Mouse (Mus musculus): ENCODE data around the gene Pde10a.

Gene Pde10a

GRCm38 (mm10) chr17:8977271-8977670 is 452.1 kb downstream of the Pde10a start:
- DNase-seq: no peak

DNA sequence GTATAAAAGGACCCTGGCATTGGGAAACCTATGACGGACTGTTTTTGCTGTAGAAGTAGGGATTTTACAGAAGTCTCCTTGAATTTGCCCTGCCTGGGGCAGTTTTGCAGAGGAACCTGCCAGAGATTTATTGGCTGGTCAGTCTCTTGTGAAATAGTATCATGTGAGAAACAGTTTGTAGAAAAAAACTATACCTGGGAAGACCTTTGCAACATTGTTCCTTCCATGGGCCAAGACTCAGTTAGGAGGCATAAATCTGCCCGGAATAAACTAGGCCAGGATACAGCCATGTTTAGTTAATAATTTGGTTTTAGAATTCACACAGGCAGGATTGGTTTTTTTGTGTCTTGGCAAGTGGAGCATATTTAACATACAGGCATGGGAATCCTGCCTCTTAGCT is 458.4 kb downstream of the Pde10a start:
- DNase-seq: no peak

DNA sequence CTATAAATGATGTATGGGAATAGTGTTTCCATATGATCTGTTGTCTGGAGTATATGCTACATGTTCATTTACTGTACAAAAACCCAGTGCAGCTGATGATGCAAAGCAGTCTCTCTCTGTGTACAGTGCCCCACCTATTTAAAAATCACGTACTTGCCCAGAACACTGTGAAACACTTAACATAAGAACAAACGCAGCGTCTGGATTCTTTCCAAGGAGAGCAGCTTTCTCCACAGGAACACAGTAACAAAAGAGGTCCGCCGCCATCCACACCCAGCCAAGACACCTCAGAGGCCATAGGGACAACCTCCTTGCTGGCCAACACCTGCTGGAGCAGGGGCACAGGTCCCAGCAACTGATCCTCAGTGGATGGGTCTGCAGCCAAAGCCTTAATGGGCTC is 460.5 kb downstream of the Pde10a start:
- DNase-seq: peak; percentile 86 to 89

DNA sequence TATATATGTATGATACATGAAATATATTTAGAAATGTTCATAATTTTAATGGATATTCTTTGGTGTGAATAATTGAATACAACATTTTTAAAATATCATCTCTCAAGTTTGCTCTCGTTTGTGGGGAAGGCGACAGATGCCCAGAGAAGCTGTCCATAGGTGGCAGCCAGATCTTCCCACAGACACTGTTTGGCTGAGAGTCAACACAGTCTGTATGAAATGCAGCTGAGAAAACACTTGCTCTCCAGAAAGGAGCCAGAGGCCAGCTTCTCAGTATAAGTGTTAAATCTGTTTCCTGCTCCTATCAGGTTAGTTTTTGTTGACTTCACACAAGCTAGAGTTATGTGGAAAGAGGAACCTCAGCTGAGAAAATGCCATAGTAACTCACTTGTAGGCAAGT is 461.4 kb downstream of the Pde10a start:
- DNase-seq: peak; percentile 74 to 75

GRCm38 (mm10) chr17:8987369-8987768 is 462.2 kb downstream of the Pde10a start:
- peak; percentile 55 for DNase-seq

- peak; percentile 92 to 96 for DNase-seq
Observed at GRCm38 (mm10) chr17:8988119-8988807, 463.1 kb downstream of the Pde10a start, which contains the start of gene 1700010I14Rik. TSS of gene 1700010I14Rik (plus strand) at chr17:8988333.

DNA sequence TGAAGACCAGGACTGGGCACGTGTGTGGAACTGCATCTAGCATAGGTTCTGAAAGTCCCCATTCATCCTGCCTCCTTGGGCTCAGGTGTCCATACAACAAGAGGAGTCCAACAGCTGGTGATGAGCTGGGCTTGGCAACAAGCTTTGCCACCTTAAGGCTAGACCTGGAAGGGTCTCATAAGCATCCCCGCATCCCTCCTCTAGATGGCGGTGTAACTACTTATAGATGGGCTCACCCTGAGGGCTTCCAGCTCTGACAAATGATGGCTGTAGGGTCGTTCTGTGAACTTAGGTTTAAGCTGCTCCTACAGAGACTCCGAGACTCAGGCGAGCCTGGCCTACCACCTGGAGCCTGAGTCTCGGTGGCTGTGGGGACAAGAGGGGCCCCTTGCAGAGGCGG is 466.0 kb downstream of the Pde10a start:
- DNase-seq: peak; percentile 66 to 73

- peak in 1 of 2 experiments; percentile 44 for DNase-seq
Observed at GRCm38 (mm10) chr17:8995344-8995743, 470.2 kb downstream of the Pde10a start.

DNA sequence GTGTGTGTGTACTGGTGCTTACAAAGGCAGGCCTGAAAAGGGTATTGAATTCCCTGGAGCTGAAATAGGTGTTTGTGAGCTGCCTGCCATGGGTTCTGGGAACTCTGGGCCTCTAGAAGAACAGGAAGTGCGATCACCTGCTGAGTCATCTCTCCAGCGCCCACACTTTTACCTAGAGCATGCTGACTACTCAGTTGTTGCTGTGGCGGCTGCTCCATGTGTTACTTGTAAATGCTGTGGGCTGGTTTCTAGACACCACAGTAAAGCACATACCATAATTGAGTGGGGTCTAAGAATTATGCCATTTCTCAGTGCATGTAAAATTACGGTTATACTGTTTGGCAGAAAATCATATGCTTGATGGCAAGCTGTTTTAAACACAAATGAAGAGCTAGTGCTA is 477.3 kb downstream of the Pde10a start:
- no peak for DNase-seq

GRCm38 (mm10) chr17:9004516-9004915 is 479.3 kb downstream of the Pde10a start:
- DNase-seq: no peak

DNA sequence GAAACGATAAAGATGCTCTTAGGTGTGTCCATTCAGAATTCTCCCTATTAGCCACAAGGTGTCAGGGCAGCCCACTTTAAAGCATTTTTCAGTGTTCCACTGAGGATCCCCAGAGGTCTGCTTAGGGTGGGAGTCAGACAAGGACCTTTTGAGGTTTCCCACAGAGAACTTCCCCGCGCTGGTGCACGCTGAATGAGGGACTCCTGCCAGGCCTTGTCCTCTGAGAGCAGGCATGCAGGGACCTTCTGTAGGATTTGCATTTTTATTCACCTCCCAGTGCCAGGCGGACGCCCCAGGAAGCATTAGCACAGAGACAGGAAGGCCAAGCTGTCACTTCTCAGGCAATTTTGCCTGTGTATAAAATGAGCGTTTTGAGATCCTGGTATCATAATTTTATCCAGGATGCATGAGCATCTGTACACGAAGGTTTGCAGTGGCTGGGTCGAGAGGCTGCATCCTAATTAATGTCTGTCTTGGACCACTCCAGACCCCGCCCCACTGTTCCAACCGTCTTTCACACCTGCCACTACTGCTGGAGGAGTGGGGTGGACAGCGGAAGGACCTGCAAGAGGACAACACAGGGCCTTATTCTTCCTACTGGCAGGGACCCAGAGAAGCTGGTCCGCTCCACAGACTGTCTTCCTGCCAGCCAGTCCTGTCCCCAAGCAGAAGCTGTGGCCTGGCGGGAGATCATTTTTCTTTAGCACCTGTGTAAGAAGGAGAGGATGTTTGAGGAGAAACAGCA is 498.2 kb downstream of the Pde10a start:
- peak; percentile 72 to 79 for DNase-seq

DNA sequence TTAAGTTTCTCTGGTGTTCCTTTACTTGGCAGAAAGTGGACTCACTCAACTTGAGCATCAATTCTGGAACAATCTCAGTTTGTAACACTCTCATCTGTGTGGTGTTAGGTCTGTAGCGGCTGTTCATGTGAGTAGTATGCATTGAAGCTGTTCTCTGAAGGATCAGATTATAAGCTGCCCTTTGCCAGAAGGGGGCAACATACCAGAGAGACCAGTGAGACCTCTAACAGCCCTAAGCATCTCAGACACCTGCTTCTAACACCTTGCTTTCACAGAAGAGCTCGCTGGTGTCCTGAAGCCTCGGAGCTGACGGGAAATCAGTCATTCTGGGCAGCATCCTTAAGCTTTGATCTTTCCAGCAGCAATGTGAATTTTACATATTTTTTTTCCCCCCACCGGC is 505.0 kb downstream of the Pde10a start:
- peak; percentile 28 to 34 for DNase-seq

- peak; percentile 96 to 97 for DNase-seq
Observed at GRCm38 (mm10) chr17:9031241-9032141, 506.3 kb downstream of the Pde10a start.

- DNase-seq: peak; percentile 72 to 79
Observed at GRCm38 (mm10) chr17:9032362-9033044, 507.3 kb downstream of the Pde10a start.

GRCm38 (mm10) chr17:9033511-9033910 is 508.3 kb downstream of the Pde10a start:
- no peak for DNase-seq

DNA sequence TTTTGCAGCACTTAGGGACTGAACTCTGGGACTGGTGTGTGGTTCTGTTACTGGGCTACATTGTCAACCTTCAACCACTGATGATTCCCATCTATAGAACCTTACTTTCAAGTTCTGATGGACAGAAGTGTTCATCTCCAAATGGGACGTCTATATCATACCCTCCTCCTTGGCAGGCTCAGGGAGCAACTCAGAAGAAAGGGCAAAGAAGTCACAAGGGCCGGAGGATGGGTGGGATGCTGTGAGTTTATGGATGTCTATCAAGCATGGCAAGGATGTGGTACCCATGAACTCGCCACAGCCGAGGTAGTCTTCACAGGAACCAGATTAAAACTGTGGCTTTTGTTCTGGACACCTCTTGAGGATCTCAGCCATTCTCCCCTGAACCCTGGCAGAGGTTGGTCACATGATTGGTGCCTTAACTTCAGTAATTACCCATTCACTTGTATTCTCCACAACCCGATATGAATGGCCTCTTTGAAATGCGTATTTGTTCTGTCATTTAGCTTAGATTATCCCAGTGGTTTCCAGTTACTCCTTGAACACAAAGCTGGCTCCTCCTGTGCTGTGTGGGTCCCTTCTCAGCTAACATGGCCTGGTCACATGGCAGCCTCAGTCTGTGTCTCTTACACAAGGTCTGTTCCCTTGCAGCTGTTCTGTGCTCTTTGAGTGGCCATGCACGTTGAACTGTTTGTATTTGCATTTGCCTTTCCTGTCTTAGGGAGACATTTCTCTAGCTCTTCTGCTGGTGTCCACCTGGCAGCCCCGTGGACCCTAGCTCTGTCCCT is 510.6 kb downstream of the Pde10a start:
- DNase-seq: no peak
